Mouse (Mus musculus) stomach, postnatal 0 days (tissue): Measurements from ENCODE around the gene Nell1.

Experiments
- CTCF ChIP-seq: IDR thresholded peaks from 2 replicates; pipeline ENCODE4 v1.5.1; 2016; ENCODE audit warnings: antibody characterized with exemption, low read depth, mild to moderate bottlenecking, moderate library complexity
- EP300 ChIP-seq: optimal IDR thresholded peaks from 2 replicates; pipeline ENCODE3; 2016; ENCODE audit warnings: antibody characterized with exemption

DNA sequence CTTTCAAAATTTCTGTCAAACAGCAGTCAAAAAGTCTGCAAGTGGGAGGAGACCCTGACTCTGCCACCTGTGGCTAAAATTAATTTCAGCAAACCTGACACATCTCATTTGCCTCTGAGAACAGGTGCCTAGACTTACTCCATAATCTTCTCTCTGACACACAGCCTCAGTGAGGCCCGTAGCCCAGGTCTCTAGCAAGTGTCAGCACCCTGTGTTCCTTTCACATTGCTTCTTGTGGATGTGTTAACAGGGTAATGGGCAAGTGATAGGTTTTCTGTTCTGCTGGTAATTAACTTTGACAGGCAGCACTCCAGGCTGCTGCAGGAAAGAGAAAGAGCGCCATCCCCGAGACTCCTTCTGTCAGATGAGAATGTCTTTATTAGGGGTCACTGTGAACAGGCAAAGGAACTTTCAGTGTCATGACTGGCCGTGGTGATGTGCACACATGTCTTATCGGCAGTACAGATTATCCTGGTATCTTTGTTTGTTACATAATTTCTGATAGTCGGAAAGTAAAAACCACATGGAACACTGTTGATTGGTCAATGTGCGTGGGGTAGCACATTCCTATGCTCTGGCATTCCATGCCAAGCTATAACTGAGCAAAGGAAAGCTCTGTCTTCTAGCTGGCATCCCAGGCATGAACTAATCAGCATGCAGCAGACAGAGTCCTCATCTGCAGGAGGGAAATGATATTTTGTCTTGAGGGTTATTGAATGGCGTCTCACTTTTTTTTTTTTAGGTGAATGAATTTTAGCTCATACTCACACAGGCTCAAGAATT lies 614.2 kb downstream of the Nell1 start:
- TF ChIP-seq CTCF (no peak), EP300 (no peak)
